Mouse (Mus musculus) hindbrain, embryonic 12.5 days (tissue): ENCODE results near the gene Vmn2r70. TPM values are rescaled to one million over a fixed set of nuclear protein-coding genes. Genes with fewer than 3 reads are reported as not detected.

ENCODE experiments used
- ATAC-seq: fragments of 200-750 bp; cut with Nextera tagmentation; 2 replicates; pipeline ENCODE4 v1.8.0; 2017; ENCODE audit warnings: moderate TSS enrichment; ENCODE audit not compliant: low FRiP score
- H3K27ac ChIP-seq: fragments of 300-500 bp; sonication (generic); 2 replicates; pipeline ENCODE4 v1.5.1; 2016; ENCODE audit warnings: mild to moderate bottlenecking
- H3K27me3 ChIP-seq: fragments of 300-500 bp; sonication (generic); 2 replicates; pipeline ENCODE4 v1.6.1; 2016; ENCODE audit warnings: mild to moderate bottlenecking
- H3K36me3 ChIP-seq: fragments of 300-500 bp; sonication (generic); 2 replicates; pipeline ENCODE4 v1.6.1; 2016; ENCODE audit warnings: mild to moderate bottlenecking
- H3K4me1 ChIP-seq: fragments of 300-500 bp; sonication (generic); 2 replicates; pipeline ENCODE4 v1.6.1; 2016
- H3K4me2 ChIP-seq: fragments of 300-500 bp; sonication (generic); replicated peaks from 2 replicates; pipeline ENCODE4 v1.6.1; 2016; ENCODE audit warnings: mild to moderate bottlenecking
- H3K4me3 ChIP-seq: fragments of 300-500 bp; sonication (generic); 2 replicates; pipeline ENCODE4 v1.5.1; 2016; ENCODE audit warnings: mild to moderate bottlenecking
- H3K9ac ChIP-seq: fragments of 300-500 bp; sonication (generic); 2 replicates; pipeline ENCODE4 v1.6.1; 2016; ENCODE audit warnings: mild to moderate bottlenecking, moderate library complexity
- H3K9me3 ChIP-seq: fragments of 300-500 bp; sonication (generic); replicated peaks from 2 replicates; pipeline ENCODE4 v1.6.1; 2016; ENCODE audit warnings: mild to moderate bottlenecking
- WGBS: fragments of 180-500 bp; shearing (Covaris S2); methylation state at CpG from one replicate; pipeline ENCODE4 v1.1.7; 2016; 5-methylcytosine and 5-hydroxymethylcytosine counted together
- polyA plus RNA-seq: library from polyadenylated mRNA; unstranded; fragments of >200 nt; fragmentation: Nextera tagmentation; extraction: Ambion mirVana; gene quantifications from 2 replicates; pipeline ENCODE4 v1.2.1, GENCODE M21; 2016

Gene Vmn2r70
- not detected in 2 replicates for polyA plus RNA-seq

DNA sequence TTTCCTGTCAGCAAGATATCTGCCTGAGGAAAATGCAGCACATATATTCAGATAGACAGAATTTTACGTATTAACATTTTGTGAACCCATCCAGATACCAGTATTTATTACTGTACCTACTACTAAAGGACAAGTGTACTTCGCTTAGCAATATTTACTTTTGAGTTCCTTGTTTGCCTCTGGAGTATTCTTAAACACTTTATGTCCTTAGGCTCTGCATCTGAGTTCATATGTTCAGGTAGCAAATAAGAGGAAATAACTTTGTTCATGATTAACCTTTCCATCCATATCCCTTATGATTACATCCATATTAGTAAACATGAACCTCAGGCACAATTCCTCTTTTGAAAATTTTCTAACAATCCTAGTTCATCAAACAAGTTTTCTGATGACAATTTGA, at the start of gene Vmn2r70:
Vmn2r70 (minus strand) TSS at position 101 of the 400 bp plus-strand sequence.
- no peak for ATAC-seq
- no peaks in the 10 kb centered on the region for H3K27me3 ChIP-seq

DNA sequence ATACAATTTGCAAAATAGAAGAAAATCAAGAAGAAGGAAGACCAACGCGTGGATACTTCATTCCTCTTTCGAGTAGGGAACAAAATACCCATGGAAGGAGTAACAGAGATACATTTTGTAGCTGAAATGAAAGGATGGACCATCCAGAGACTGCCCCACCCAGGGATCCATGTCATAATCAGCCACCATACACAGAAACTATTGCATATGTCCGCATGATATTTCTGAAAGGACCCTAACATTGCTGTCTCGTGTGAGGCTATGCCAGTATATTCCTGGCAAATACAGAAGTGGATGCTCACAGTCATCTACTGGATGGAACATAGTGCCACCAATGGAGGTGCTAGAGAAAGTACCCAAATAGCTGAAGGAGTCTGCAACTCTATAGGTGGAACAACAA, 6.2 kb downstream of the Vmn2r70 start, which contains the start of gene Vmn2r71:
Vmn2r71 (plus strand) TSS at position 301 of the 400 bp plus-strand sequence.
- Histone ChIP-seq H3K4me1 (no peaks in the 10 kb centered on the region), H3K27me3 (no peaks in the 10 kb centered on the region), H3K36me3 (no peaks in the 10 kb centered on the region), H3K27ac (no peak within 1 kb of the TSS), H3K4me2 (no peak within 1 kb of the TSS), H3K9ac (no peak within 1 kb of the TSS), H3K4me3 (no peak within 1 kb of the TSS), H3K9me3 (no peaks in the 10 kb centered on the region)
- no peak for ATAC-seq
- WGBS: 86% methylated on average over 5 of the region's 5 CpGs

More for the DNA sequence above, at the start of gene Vmn2r70:
- 83% methylated on average over 2 of the region's 2 CpGs for WGBS
- H3K4me2 ChIP-seq: no peak within 1 kb of the TSS
- no peak within 1 kb of the TSS for H3K27ac ChIP-seq
- no peaks in the 10 kb centered on the region for H3K9me3 ChIP-seq
- H3K9ac ChIP-seq: no peak within 1 kb of the TSS
- no peaks in the 10 kb centered on the region for H3K36me3 ChIP-seq
- H3K4me1 ChIP-seq: no peaks in the 10 kb centered on the region
- no peak within 1 kb of the TSS for H3K4me3 ChIP-seq

DNA sequence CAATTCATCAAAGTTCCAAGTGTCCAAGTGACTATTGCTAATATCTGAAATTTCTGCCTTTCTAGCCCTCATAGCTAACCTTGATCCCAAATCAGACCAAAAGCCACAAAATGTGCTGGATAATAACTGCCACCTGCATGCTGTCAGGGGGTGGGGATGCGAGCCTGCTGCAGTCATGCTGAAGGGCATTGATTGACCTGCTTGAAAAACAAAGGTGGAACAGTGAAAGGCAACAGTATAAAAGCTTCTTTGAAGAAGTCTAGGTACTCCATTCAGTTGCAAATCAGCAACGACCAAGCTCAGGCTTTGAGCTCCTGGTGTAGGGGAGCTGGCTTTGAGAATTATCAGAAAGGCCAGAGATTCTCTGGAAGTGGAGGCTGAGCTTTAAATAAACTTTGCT, 25.9 kb downstream of the Vmn2r70 start:
- Histone ChIP-seq H3K36me3 (no peaks in the 10 kb centered on the region), H3K9ac (no peak overlapping the region), H3K9me3 (0 out of 2 replicates have a peak, but pooled peaks cover 11% of the 10 kb centered on the region), H3K4me3 (no peak overlapping the region), H3K27me3 (no peaks in the 10 kb centered on the region), H3K4me2 (no peak overlapping the region), H3K4me1 (no peaks in the 10 kb centered on the region), H3K27ac (no peak overlapping the region)
- WGBS: 69% methylated on average over 2 of the region's 2 CpGs
- ATAC-seq: no peak

DNA sequence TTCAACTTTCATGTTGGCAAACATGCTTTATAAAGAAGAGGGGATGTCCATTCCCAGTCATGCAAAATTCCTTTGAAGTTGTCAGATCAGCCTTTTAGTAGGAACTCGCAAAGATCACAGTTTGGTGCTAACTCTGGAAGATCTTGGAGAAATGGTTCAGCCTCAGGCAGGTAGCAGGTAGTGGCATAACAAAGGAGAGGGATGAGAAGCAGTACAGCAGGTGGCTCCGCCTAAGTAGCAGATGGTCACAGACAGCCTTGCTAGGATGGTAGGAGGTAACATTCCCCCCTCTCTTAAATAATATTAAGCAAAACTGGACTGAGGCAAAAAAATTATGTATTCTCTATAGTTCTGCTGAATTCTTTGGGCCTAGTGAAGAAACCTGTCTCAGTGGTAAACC, 26.9 kb downstream of the Vmn2r70 start:
- H3K4me2 ChIP-seq: no peak overlapping the region
- no peak overlapping the region for H3K9ac ChIP-seq
- 77% methylated on average over 2 of the region's 2 CpGs for WGBS
- H3K4me3 ChIP-seq: no peak overlapping the region
- H3K27me3 ChIP-seq: no peaks in the 10 kb centered on the region
- ATAC-seq: no peak
- 0 out of 2 replicates have a peak, but pooled peaks cover 11% of the 10 kb centered on the region for H3K9me3 ChIP-seq
- H3K36me3 ChIP-seq: no peaks in the 10 kb centered on the region
- no peak overlapping the region for H3K27ac ChIP-seq
- no peaks in the 10 kb centered on the region for H3K4me1 ChIP-seq

Other genes with a start within 250 kb of the Vmn2r70 start
- gene Vmn2r69, start 153.3 kb downstream of the Vmn2r70 start, polyA plus RNA-seq: not detected in 2 replicates
- not detected in 2 replicates for gene Vmn2r71, start 6.1 kb downstream of the Vmn2r70 start, polyA plus RNA-seq
- gene Vmn2r72, start 185.9 kb upstream of the Vmn2r70 start, polyA plus RNA-seq: not detected in 2 replicates